Mouse (Mus musculus) liver, embryonic 15.5 days (tissue): Measurements from ENCODE around the gene Tfrc. TPM values are rescaled to one million over a fixed set of nuclear protein-coding genes. Genes with fewer than 3 reads are reported as not detected.

Source experiments
- ATAC-seq: fragments of 200-750 bp; cut with Nextera tagmentation; 2 replicates; pipeline ENCODE4 v1.8.0; 2017; ENCODE audit warnings: moderate number of reproducible peaks, mild to moderate bottlenecking, moderate library complexity; ENCODE audit not compliant: insufficient read depth
- H3K27ac ChIP-seq: fragments of 300-500 bp; sonication (generic); replicated peaks from 2 replicates; pipeline ENCODE4 v1.5.1; 2015; ENCODE audit warnings: mild to moderate bottlenecking, inconsistent platforms
- H3K27me3 ChIP-seq: fragments of 300-500 bp; sonication (generic); 2 replicates; pipeline ENCODE4 v1.6.1; 2015; ENCODE audit warnings: mild to moderate bottlenecking, inconsistent platforms
- H3K36me3 ChIP-seq: fragments of 300-500 bp; sonication (generic); replicated peaks from 2 replicates; pipeline ENCODE4 v1.6.1; 2015; ENCODE audit warnings: moderate library complexity, mild to moderate bottlenecking, inconsistent platforms
- H3K4me1 ChIP-seq: fragments of 300-500 bp; sonication (generic); replicated peaks from 2 replicates; pipeline ENCODE4 v1.6.1; 2015; ENCODE audit warnings: inconsistent platforms
- H3K4me2 ChIP-seq: fragments of 300-500 bp; sonication (generic); 2 replicates; pipeline ENCODE4 v1.6.1; 2015; ENCODE audit warnings: moderate library complexity, mild to moderate bottlenecking, inconsistent platforms
- H3K4me3 ChIP-seq: fragments of 300-500 bp; sonication (generic); replicated peaks from 2 replicates; pipeline ENCODE4 v1.5.1; 2015; ENCODE audit warnings: mild to moderate bottlenecking, inconsistent platforms
- H3K9ac ChIP-seq: fragments of 300-500 bp; sonication (generic); 2 replicates; pipeline ENCODE4 v1.6.1; 2015; ENCODE audit warnings: moderate library complexity, mild to moderate bottlenecking, inconsistent platforms
- H3K9me3 ChIP-seq: fragments of 300-500 bp; sonication (generic); replicated peaks from 2 replicates; pipeline ENCODE4 v1.6.1; 2016; ENCODE audit warnings: inconsistent platforms
- WGBS: fragments of 180-500 bp; shearing (Covaris S2); methylation state at CpG from one replicate; pipeline ENCODE4 v1.1.7; 2015; ENCODE audit warnings: mixed read lengths; ENCODE audit not compliant: insufficient replicate concordance; 5-methylcytosine and 5-hydroxymethylcytosine counted together
- polyA plus RNA-seq: library from polyadenylated mRNA; unstranded; fragments of >200 nt; fragmentation: Nextera tagmentation; extraction: Ambion mirVana; gene quantifications from 2 replicates; pipeline ENCODE4 v1.2.1, GENCODE M21; 2015

Gene Tfrc
- polyA plus RNA-seq, 1 experiment from 2014 or later = 299 TPM

DNA sequence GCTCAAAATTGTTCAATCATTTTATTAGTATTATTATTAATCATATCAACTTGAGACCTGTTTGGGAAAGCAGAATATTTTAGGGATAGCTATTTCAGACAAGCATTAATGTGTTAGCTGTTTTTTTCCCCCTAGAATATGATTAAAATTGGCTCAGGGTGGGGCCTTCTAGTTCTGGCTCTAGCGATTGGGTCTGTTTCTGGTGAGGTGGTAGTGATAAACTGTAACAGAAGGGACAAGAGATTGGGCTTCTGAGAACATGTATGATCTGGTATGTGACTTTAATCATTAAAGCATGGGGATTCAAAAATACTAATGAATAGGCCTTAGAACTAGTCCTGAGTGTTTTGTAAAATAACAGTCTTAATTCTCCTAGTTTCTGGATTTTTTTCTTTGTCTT is 3.3 kb downstream of the Tfrc start:
- ATAC-seq = peak; percentile 28
- 21% methylated on average over 1 of the region's 1 CpGs for WGBS
- peak overlapping the region; percentile 94 for H3K27ac ChIP-seq
- no peaks in the 10 kb centered on the region for H3K27me3 ChIP-seq
- peak overlapping the region; percentile 79 for H3K4me2 ChIP-seq
- H3K4me3 ChIP-seq = peak overlapping the region; percentile 74
- peaks cover 51% of the 10 kb centered on the region for H3K36me3 ChIP-seq
- H3K9ac ChIP-seq = peak overlapping the region; percentile 67
- H3K4me1 ChIP-seq = peaks cover 40% of the 10 kb centered on the region
- no peaks in the 10 kb centered on the region for H3K9me3 ChIP-seq

DNA sequence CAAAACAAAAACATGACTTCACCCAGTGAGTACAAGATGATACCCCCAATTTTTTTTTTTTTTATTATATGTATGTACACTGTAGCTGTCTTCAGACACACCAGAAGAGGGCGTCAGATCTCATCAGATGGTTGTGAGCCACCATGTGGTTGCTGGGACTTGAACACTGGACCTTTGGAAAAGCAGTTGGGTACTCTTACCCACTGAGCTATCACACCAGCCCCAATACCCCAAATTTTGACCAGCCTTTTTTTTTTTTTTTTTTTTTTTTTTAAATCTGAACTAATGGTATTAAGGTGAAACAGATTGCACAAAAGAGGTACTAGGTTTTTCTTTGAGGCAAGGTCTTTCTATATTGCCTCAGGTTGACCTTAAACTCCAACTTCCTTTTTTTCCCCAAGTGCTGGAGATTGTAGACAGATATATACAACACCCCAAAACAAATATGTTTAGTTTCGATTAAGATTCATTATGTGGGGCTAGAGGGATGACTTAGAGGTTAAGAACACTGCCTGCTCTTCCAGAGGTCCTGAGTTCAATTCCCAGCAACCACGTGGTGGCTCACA is 4.6 kb downstream of the Tfrc start:
- H3K9me3 ChIP-seq = no peaks in the 10 kb centered on the region
- H3K9ac ChIP-seq = peak overlapping the region; percentile 67
- no peaks in the 10 kb centered on the region for H3K27me3 ChIP-seq
- H3K27ac ChIP-seq = peak overlapping the region; percentile 94
- H3K4me2 ChIP-seq = peak overlapping the region; percentile 79
- peak overlapping the region; percentile 74 for H3K4me3 ChIP-seq
- ATAC-seq = no peak
- 56% methylated on average over 3 of the region's 3 CpGs for WGBS
- H3K36me3 ChIP-seq = peaks cover 62% of the 10 kb centered on the region
- peaks cover 30% of the 10 kb centered on the region for H3K4me1 ChIP-seq

DNA sequence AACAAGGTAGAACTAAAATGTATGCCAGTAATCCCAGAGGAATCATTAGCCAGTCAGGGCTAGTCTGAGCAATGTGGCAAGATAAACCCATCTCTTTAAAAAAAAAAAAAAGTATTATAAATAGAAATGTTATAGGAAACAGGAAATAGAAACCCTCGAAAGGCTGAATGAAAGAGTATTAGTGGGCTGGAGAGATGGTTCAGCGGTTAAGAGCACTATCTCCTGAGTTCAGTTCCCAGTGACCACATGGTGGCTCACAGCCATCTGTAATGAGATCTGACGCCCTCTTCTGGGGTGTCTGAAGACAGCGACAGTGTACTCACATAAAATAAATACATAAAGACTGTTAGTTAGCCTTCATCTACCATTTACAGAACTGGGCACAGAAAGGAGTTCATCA is 5.3 kb downstream of the Tfrc start:
- no peak for ATAC-seq
- Histone ChIP-seq H3K9ac (no peak overlapping the region), H3K9me3 (no peaks in the 10 kb centered on the region), H3K4me3 (peak overlapping the region; percentile 74), H3K27ac (peak overlapping the region; percentile 94), H3K4me2 (peak overlapping the region; percentile 79), H3K27me3 (no peaks in the 10 kb centered on the region), H3K36me3 (peaks cover 69% of the 10 kb centered on the region), H3K4me1 (peaks cover 28% of the 10 kb centered on the region)
- WGBS = 14% methylated on average over 4 of the region's 4 CpGs

DNA sequence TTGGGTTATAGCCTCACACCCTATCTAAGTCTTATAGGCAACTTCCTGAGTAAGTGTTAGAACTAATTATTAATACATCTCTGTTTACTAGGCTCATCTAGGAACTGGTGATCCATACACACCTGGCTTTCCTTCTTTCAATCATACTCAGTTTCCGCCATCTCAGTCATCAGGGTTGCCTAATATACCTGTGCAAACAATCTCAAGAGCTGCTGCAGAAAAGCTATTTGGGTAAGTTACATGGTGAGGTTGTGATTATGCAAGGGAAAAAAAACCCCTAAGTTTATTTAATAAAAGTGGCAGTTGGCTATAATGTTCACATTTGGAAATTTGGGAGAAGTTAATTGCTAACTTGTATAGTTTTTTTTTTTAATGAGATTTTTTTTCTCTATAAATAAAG is 10.2 kb downstream of the Tfrc start:
- Histone ChIP-seq H3K9me3 (no peaks in the 10 kb centered on the region), H3K4me2 (no peak overlapping the region), H3K4me1 (peaks cover 15% of the 10 kb centered on the region), H3K9ac (no peak overlapping the region), H3K36me3 (peaks cover 96% of the 10 kb centered on the region), H3K27me3 (no peaks in the 10 kb centered on the region), H3K4me3 (no peak overlapping the region), H3K27ac (no peak overlapping the region)
- no peak for ATAC-seq
- WGBS = 87% methylated on average over 1 of the region's 1 CpGs

DNA sequence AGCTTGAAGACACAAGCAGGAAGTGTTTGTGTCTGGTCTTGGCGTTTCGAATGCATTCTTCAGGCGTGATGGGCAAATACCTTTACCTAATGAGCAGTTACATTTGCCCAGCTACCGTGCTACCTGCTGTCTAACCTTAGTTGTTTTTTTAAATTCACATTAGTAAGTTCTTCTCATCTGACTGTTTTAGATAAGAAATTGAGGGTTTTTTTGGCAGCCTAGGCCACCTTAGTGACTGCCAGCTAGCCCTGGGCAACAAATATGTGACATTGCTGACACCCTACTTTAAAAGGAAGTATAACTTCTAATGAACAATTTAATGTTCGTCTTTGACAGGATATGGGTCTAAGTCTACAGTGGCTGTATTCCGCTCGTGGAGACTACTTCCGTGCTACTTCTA is 19.4 kb downstream of the Tfrc start:
- WGBS = 92% methylated on average over 8 of the region's 8 CpGs
- ATAC-seq = no peak

DNA sequence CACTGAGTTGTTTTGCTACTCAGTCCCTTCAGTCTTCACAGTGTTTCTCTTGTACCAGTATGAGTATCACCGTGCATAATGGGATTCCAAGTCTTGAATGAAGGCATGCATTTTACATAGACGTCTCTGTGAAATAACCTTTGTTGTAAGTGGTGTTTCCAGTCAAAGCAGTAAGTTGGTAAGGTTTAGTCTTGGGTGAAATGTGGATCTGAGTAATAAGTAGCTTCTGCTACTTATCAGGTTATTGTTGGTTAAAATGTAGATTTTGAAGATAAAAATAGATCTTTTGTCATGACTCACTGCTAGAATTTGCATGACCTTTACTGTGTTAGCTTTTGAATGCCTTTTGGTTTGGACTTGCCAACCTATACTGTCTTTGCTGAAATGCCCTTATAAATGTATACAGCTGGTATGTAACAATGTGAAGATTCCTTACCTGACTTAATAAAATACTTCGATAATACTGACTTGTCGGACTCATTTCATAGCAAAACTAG is 23.7 kb downstream of the Tfrc start:
- H3K27ac ChIP-seq = no peak overlapping the region
- WGBS = 86% methylated on average over 4 of the region's 4 CpGs
- no peak overlapping the region for H3K4me3 ChIP-seq
- H3K9me3 ChIP-seq = no peaks in the 10 kb centered on the region
- peaks cover 6% of the 10 kb centered on the region; the same call in 1 of the 2 replicates for H3K27me3 ChIP-seq
- H3K36me3 ChIP-seq = peaks cover 66% of the 10 kb centered on the region
- H3K9ac ChIP-seq = no peak overlapping the region
- H3K4me2 ChIP-seq = no peak overlapping the region
- H3K4me1 ChIP-seq = 0 out of 2 replicates have a peak, but pooled peaks cover 9% of the 10 kb centered on the region
- ATAC-seq = no peak

More for the DNA sequence above, 19.4 kb downstream of the Tfrc start:
- peaks cover 9% of the 10 kb centered on the region; the same call in 1 of the 2 replicates for H3K4me1 ChIP-seq
- H3K4me3 ChIP-seq = no peak overlapping the region
- no peaks in the 10 kb centered on the region for H3K27me3 ChIP-seq
- no peak overlapping the region for H3K27ac ChIP-seq
- H3K36me3 ChIP-seq = peaks cover 98% of the 10 kb centered on the region
- no peak overlapping the region for H3K9ac ChIP-seq
- no peaks in the 10 kb centered on the region for H3K9me3 ChIP-seq
- H3K4me2 ChIP-seq = no peak overlapping the region

DNA sequence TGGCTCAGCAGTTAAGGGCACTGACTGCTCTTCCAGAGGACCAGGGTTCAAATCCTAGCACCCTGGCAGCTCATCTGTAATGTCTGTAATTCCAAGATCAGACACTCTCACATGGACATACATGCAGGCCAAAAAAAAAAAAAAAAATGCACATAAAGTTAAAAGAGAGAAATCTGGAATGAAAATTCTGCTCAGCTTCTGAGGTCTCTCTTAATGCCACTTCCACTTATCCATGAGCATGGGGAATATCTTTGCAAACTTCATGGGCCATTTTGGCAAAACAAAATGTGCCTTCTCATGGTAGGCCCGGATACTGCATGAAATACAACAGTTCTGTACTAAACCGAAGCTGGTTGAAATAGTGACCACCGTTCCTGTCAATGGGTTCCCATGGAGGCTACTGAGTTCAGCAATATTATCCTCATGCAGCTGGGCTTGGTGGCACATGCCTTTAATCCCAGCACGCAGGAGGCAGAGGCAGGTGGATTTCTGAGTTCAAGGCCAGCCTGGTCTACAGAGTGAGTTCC is 24.8 kb downstream of the Tfrc start:
- Histone ChIP-seq H3K4me2 (no peak overlapping the region), H3K4me3 (no peak overlapping the region), H3K9ac (no peak overlapping the region), H3K9me3 (no peaks in the 10 kb centered on the region), H3K4me1 (peaks cover 11% of the 10 kb centered on the region), H3K27me3 (peaks cover 10% of the 10 kb centered on the region; the same call in 1 of the 2 replicates), H3K27ac (peak overlapping the region; percentile 58), H3K36me3 (peaks cover 54% of the 10 kb centered on the region)
- WGBS = 81% methylated on average over 4 of the region's 4 CpGs
- peak; percentile 16; the same call in 1 of the 2 replicates for ATAC-seq

DNA sequence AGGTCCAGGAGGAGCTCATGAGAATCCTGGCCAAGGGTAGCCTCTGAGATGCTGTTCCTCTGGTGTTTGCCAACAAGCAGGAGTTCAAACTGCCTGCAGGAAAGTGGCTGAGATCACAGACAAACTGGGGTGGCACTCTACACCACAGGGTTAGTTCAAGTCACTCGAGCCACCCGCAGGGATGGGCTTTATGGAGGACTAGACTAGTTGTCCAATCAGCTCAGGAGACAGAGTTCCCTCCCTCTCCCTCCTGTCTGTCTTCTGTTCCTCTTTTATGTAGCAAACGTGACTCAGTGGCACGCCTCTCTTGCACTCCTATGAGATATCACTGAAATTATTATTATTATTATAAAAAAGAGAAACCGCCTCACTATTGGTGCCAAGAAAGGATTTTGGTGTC is 25.5 kb downstream of the Tfrc start:
- Histone ChIP-seq H3K27me3 (peaks cover 10% of the 10 kb centered on the region; the same call in 1 of the 2 replicates), H3K9me3 (no peaks in the 10 kb centered on the region), H3K4me3 (no peak overlapping the region), H3K36me3 (peaks cover 48% of the 10 kb centered on the region), H3K4me1 (peaks cover 14% of the 10 kb centered on the region), H3K9ac (no peak overlapping the region), H3K27ac (peak overlapping the region; percentile 58), H3K4me2 (no peak overlapping the region)
- peak; percentile 32 for ATAC-seq
- WGBS = 53% methylated on average over 5 of the region's 5 CpGs

DNA sequence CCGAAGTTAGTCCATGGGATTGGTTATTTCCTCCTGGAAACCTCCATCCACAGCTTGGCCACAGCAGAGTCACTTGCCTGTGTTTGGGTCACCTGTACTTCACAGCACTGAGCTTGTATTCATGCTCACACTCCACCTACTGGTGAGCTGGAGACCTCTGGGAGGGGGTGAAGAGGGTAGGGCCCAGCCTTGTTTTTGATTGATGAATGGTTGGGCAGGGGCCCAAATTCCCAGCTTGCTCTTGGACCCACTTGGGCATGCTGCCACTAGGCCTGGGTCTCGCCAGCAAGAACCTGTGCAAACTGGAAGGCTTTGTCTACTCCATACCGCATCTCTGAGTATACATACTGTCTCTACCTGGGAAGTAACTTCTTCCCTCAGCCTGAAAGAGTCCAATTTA is 26.6 kb downstream of the Tfrc start:
- H3K27ac ChIP-seq = no peak overlapping the region
- WGBS = 82% methylated on average over 3 of the region's 3 CpGs
- peaks cover 9% of the 10 kb centered on the region for H3K4me1 ChIP-seq
- no peak overlapping the region for H3K4me2 ChIP-seq
- no peak overlapping the region for H3K4me3 ChIP-seq
- H3K36me3 ChIP-seq = peaks cover 36% of the 10 kb centered on the region
- no peak for ATAC-seq
- no peaks in the 10 kb centered on the region for H3K9me3 ChIP-seq
- no peak overlapping the region for H3K9ac ChIP-seq
- H3K27me3 ChIP-seq = peaks cover 10% of the 10 kb centered on the region; the same call in 1 of the 2 replicates

DNA sequence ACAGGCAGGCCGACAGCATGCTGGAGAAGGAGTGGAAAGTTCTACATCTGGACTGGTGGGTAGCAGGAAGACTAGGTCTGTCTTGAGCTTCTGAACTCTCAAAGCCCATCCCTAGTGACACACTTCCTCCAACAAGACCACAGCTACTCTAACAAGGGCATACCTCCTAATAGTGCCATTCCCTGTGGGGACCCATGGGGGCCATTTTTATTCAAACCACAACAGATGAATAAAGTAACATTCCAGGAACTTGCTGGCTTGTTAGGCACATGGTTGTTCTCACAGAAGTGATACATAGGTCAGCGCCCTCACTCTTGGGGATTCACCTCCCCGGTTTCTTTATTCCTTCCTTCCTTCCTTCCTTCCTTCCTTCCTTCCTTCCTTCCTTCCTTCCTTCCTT is 27.6 kb downstream of the Tfrc start:
- H3K36me3 ChIP-seq = peaks cover 26% of the 10 kb centered on the region
- WGBS = 50% methylated on average over 3 of the region's 3 CpGs
- ATAC-seq = no peak

DNA sequence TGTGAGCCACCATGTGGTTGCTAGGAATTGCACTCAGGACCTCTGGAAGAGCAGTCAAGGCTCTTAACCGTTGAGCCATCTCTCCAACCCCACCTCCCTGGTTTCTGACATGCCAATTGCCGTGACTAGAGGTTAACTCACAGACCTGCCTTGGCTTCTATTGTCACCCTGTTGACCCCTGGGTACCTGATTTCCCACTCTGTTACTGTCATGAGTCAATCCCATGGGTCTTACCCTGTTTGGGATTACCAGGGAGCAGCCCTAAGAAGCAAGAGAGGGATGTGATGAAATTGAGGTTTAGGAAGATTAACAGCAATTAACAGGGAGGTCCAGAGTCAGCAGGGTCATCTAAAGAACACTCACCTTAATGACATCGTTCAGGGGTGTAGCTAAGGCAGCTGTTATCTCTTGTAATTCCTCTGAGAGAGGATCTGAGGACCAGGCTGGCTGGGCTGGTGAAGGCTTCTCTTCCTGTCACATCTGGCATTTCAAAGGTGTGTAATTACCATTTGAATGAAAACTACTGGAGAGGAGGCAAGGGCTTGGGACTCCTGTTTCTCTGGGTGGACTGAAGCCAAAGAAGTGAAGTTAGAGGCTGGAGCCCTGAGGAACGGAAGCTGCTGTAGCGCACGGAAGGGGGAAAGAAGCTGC is 28.3 kb downstream of the Tfrc start:
- H3K4me3 ChIP-seq = no peak overlapping the region
- H3K27ac ChIP-seq = no peak overlapping the region
- H3K9ac ChIP-seq = no peak overlapping the region
- ATAC-seq = no peak
- H3K4me2 ChIP-seq = no peak overlapping the region
- peaks cover 20% of the 10 kb centered on the region for H3K36me3 ChIP-seq
- WGBS = 33% methylated on average over 6 of the region's 6 CpGs
- H3K27me3 ChIP-seq = peaks cover 16% of the 10 kb centered on the region
- H3K4me1 ChIP-seq = peaks cover 12% of the 10 kb centered on the region
- no peaks in the 10 kb centered on the region for H3K9me3 ChIP-seq

More for the DNA sequence above, 27.6 kb downstream of the Tfrc start:
- no peak overlapping the region for H3K27ac ChIP-seq
- H3K9ac ChIP-seq = no peak overlapping the region
- H3K9me3 ChIP-seq = no peaks in the 10 kb centered on the region
- no peak overlapping the region for H3K4me3 ChIP-seq
- no peak overlapping the region for H3K4me2 ChIP-seq
- peaks cover 9% of the 10 kb centered on the region for H3K4me1 ChIP-seq
- peaks cover 10% of the 10 kb centered on the region; the same call in 1 of the 2 replicates for H3K27me3 ChIP-seq
